In the genomic region with DNA sequence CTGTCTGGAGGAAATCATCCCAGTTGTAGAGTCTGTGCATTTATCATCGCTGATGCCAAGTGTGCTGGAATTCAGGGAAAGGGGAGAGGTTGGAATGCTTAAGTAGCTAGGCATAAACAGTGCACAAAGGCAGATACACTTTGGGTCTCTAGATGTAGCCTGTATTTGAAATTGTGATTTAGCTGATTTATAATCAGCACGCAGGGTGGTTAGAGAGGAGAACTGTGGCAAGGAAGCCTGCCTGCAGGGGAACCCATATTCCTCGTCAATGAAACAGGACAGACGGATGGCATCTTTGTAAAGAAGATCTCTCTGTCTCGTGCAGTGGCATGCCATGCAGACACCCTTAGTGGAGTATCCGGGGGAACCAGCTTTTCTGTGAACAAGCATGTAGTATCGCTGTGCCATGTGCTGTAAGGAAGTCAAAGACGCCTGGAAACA, we compare ENCODE assay signal across 10 mouse cellular contexts. TPM values are rescaled to one million over a fixed set of nuclear protein-coding genes. Genes with fewer than 3 reads are reported as not detected.
DNase-seq lines count a peak whose midpoint lies in the region; ATAC-seq and TF ChIP-seq lines count a peak whose summit lies in the region.
"Had no signal": no experiment of that assay in that cellular context is flagged by ENCODE, and none has a peak within 500 bp of the region (broad histone marks: within the 10 kb centered on the region; RNA-seq: fewer than 3 reads in every experiment).

No protein-coding gene starts in this region.

- no peaks in the 10 kb centered on the region for H3K27me3 ChIP-seq in kidney, embryonic 16.5 days (ENCODE audit: insufficient read depth, low read length)
- H3K27me3 ChIP-seq: limb, embryonic 15.5 days had no signal

- ATAC-seq in activated CD4-positive, CD25-positive, alpha-beta regulatory T cell, adult 4 months: no peak
- ATAC-seq in kidney, embryonic 16.5 days (ENCODE audit: low FRiP score, low TSS enrichment): no peak

- peaks cover 5% of the 10 kb centered on the region; the same call in 1 of the 2 replicates for H3K4me1 ChIP-seq in olfactory bulb, adult 2 months (ENCODE audit: control insufficient read depth, insufficient read depth, low read length)
- H3K4me1 ChIP-seq in kidney, embryonic 16.5 days (ENCODE audit: insufficient read depth, low read length): no peaks in the 10 kb centered on the region

- H3K9me3 ChIP-seq in kidney, embryonic 16.5 days (ENCODE audit: low read length): no peaks in the 10 kb centered on the region
- H3K9me3 ChIP-seq: limb, embryonic 15.5 days; megakaryocyte, embryonic 14.5 days had no signal

- TF ChIP-seq POLR2A in olfactory bulb, adult 2 months (IDR thresholded peaks at IDR 0.05; ENCODE audit: insufficient read depth, low read depth, low read length): no peak

- H3K36me3 ChIP-seq in kidney, embryonic 16.5 days (ENCODE audit: insufficient read depth, low read length): no peaks in the 10 kb centered on the region
- H3K36me3 ChIP-seq: limb, embryonic 15.5 days had no signal

- H3K4me2 ChIP-seq in kidney, embryonic 16.5 days (replicated peaks; ENCODE audit: low read depth, low read length): no peak overlapping the region
- H3K4me2 ChIP-seq: limb, embryonic 15.5 days had no signal

- H3K27ac ChIP-seq in layer of hippocampus, adult 2 months: peak overlapping the region; percentile 86
- peak overlapping the region; percentile 3 for H3K27ac ChIP-seq in olfactory bulb, adult 2 months (ENCODE audit: insufficient read depth, low read depth, low read length)
- no peak overlapping the region for H3K27ac ChIP-seq in kidney, embryonic 16.5 days (ENCODE audit: low read length)
- H3K27ac ChIP-seq: limb, embryonic 15.5 days had no signal

- H3K9ac ChIP-seq in kidney, embryonic 16.5 days (replicated peaks; ENCODE audit: low read length): no peak overlapping the region
- H3K9ac ChIP-seq: limb, embryonic 15.5 days had no signal

- 12% methylated on average over 8 of the region's 8 CpGs for WGBS in olfactory bulb, adult 2 months
- WGBS in kidney, embryonic 16.5 days: 75% methylated on average over 8 of the region's 8 CpGs

- TF ChIP-seq CTCF in layer of hippocampus, adult 2 months (conservative IDR thresholded peaks at IDR 0.05): peak; percentile 24; the same call in 1 of the 2 replicates
- no peak for TF ChIP-seq CTCF in olfactory bulb, adult 2 months (IDR thresholded peaks at IDR 0.05; ENCODE audit: insufficient read depth, low read depth, low read length)

- H3K4me3 ChIP-seq in layer of hippocampus, adult 2 months: peak overlapping the region; percentile 79
- H3K4me3 ChIP-seq in olfactory bulb, adult 2 months (ENCODE audit: insufficient read depth, low read depth, low read length): peak overlapping the region; percentile 43
- H3K4me3 ChIP-seq in kidney, embryonic 16.5 days (ENCODE audit: low read length): no peak overlapping the region
- H3K4me3 ChIP-seq: limb, embryonic 15.5 days; megakaryocyte, embryonic 14.5 days had no signal

- peak in 1 of 2 experiments; percentile 32 for DNase-seq in layer of hippocampus, adult 2 months (ENCODE audit: low spot score in 2 of 2)
- DNase-seq in layer of hippocampus, adult 11-12 months (ENCODE audit: low spot score): no peak
- peak; percentile 6 to 44 for DNase-seq in cerebellum, postnatal 36 days
- peak; percentile 50 to 64 for DNase-seq in layer of hippocampus, postnatal 14 days (ENCODE audit: low spot score in 2 of 2)
- no peak for DNase-seq in heart, adult 8-10 months (ENCODE audit: low spot score)

RNA-seq across cellular contexts. Expression of a gene that starts 2.2 kb away (rescaled TPM):
- total RNA-seq in layer of hippocampus, adult 2 months (2021): 10 to 100 TPM; 51.3 to 51.4 TPM
- 10 to 100 TPM; 55.3 to 57.9 TPM for total RNA-seq in layer of hippocampus, postnatal 14 days (2021)
- polyA plus RNA-seq in olfactory bulb, adult 2 months (2012; ENCODE audit: insufficient read depth, insufficient read length, low replicate concordance, missing spikeins): not detected in 2 replicates
- under 1 TPM in 2 of 4 experiments, not detected in 2; 0.06 to 0.09 TPM for total RNA-seq in heart, adult 8-10 months (2022)
- polyA plus RNA-seq in activated CD4-positive, CD25-positive, alpha-beta regulatory T cell, adult 4 months (2017; shearing (Covaris generic)): not detected
- 0.41 and 1.1 TPM in 2 replicates for polyA plus RNA-seq in kidney, embryonic 16.5 days (2015; fragmentation: Nextera tagmentation; extraction: Ambion mirVana)

Comparison
In these comparisons a context has a peak if more than half of its experiments do, and no peak if none do; other contexts are left out.
1. DNase-seq: peak in cerebellum, postnatal 36 days (2 of 2) and layer of hippocampus, postnatal 14 days (2 of 2); none in layer of hippocampus, adult 11-12 months (single experiment) and heart, adult 8-10 months (single experiment).
2. RNA of a gene that starts 2.2 kb away (total RNA-seq): 55.3 to 57.9 TPM in layer of hippocampus, postnatal 14 days and 51.3 to 51.4 TPM in layer of hippocampus, adult 2 months; 0.06 to 0.09 TPM in heart, adult 8-10 months; every median in the first group is over 10 times any median in the second.